Comparison of ENCODE assay signal across 8 mouse cellular contexts in genomic region chrX:73483484-73483810, GRCm38 (mm10). TPM values are rescaled to one million over a fixed set of nuclear protein-coding genes. Genes with fewer than 3 reads are reported as not detected.
DNase-seq lines count a peak whose midpoint lies in the region; ATAC-seq and TF ChIP-seq lines count a peak whose summit lies in the region.

Gene Bgn, plus strand, starts transcription at chrX:73483602.

- no peaks in the 10 kb centered on the region for H3K27me3 ChIP-seq in kidney, embryonic 14.5 days (ENCODE audit: control insufficient read depth, insufficient read depth, low read length)
- H3K27me3 ChIP-seq in lung, embryonic 16.5 days (ENCODE audit: control insufficient read depth, insufficient read depth, low read depth, low read length), result no peaks in the 10 kb centered on the region

- WGBS in kidney, embryonic 14.5 days, result 38% methylated on average over 14 of the region's 14 CpGs
- WGBS in lung, embryonic 16.5 days, result 24% methylated on average over 7 of the region's 14 CpGs

- peak within 1 kb of the TSS; percentile 24; the same call in 1 of the 2 replicates for H3K27ac ChIP-seq in kidney, embryonic 14.5 days (ENCODE audit: low read depth, low read length)
- peak within 1 kb of the TSS; percentile 83 for H3K27ac ChIP-seq in lung, embryonic 16.5 days (ENCODE audit: low read length)

- no peaks in the 10 kb centered on the region for H3K9me3 ChIP-seq in kidney, embryonic 14.5 days (ENCODE audit: control insufficient read depth, low read length)
- H3K9me3 ChIP-seq in lung, embryonic 16.5 days (ENCODE audit: control insufficient read depth, low read length), result no peaks in the 10 kb centered on the region

- TF ChIP-seq POLR2A in brain, embryonic 14.5 days (IDR thresholded peaks at IDR 0.05; ENCODE audit: borderline replicate concordance, extremely low read depth, insufficient read depth, insufficient read length, poor library complexity, severe bottlenecking), result no peak

- peak within 1 kb of the TSS; percentile 32; the same call in 1 of the 2 replicates for H3K9ac ChIP-seq in kidney, embryonic 14.5 days (ENCODE audit: low read depth, low read length)
- peak within 1 kb of the TSS; percentile 71 for H3K9ac ChIP-seq in lung, embryonic 16.5 days (ENCODE audit: low read length)

- no peaks in the 10 kb centered on the region for H3K36me3 ChIP-seq in kidney, embryonic 14.5 days (ENCODE audit: control insufficient read depth, insufficient read depth, low read length)
- no peaks in the 10 kb centered on the region for H3K36me3 ChIP-seq in lung, embryonic 16.5 days (ENCODE audit: control insufficient read depth, insufficient read depth, low read length)

- peak within 1 kb of the TSS; percentile 39 for H3K4me2 ChIP-seq in kidney, embryonic 14.5 days (replicated peaks; ENCODE audit: low read depth, low read length)
- H3K4me2 ChIP-seq in lung, embryonic 16.5 days (ENCODE audit: low read depth, low read length), result peak within 1 kb of the TSS; percentile 57

- TF ChIP-seq CTCF in brain, embryonic 14.5 days (IDR thresholded peaks at IDR 0.05; ENCODE audit: borderline replicate concordance, extremely low read depth, insufficient read depth, insufficient read length), result no peak

- H3K4me1 ChIP-seq in kidney, embryonic 14.5 days (ENCODE audit: control insufficient read depth, insufficient read depth, low read length), result no peaks in the 10 kb centered on the region
- H3K4me1 ChIP-seq in lung, embryonic 16.5 days (replicated peaks; ENCODE audit: control insufficient read depth, insufficient read depth, low read length), result peaks cover 21% of the 10 kb centered on the region

- H3K4me3 ChIP-seq in kidney, embryonic 14.5 days (ENCODE audit: low read length), result peak within 1 kb of the TSS; percentile 36
- peak within 1 kb of the TSS; percentile 55 for H3K4me3 ChIP-seq in lung, embryonic 16.5 days (ENCODE audit: low read length)

- ATAC-seq in kidney, embryonic 14.5 days (ENCODE audit: low FRiP score, low TSS enrichment), result 0 out of 2 replicates have a peak, but pooled peaks have one; percentile 66
- ATAC-seq in lung, embryonic 16.5 days (ENCODE audit: low read depth), result peak; percentile 75

- DNase-seq in kidney, adult 18-20 months, result no peak
- no peak for DNase-seq in brain, embryonic 14.5 days (ENCODE audit: low read depth)
- DNase-seq in heart, adult 8-10 months (ENCODE audit: low spot score), result no peak
- peak; percentile 41 for DNase-seq in kidney, postnatal 14 days
- DNase-seq in right cerebral cortex, adult 18-20 months, result no peak
- no peak for DNase-seq in thymus, postnatal 36 days

RNA-seq across cellular contexts. Expression of gene Bgn, which starts in this region (rescaled TPM):
- polyA plus RNA-seq in kidney, embryonic 14.5 days (2014; fragmentation: Nextera tagmentation; extraction: Ambion mirVana), result 62.5 and 84.0 TPM in 2 replicates
- 39.3 and 83.1 TPM in 2 replicates for polyA plus RNA-seq in brain, embryonic 14.5 days (2012; rRNA removed)
- total RNA-seq in heart, adult 8-10 months (2022), result 100 to 1,000 TPM; 152 to 198 (median 182) TPM
- polyA plus RNA-seq in lung, embryonic 16.5 days (2015; fragmentation: Nextera tagmentation; extraction: Ambion mirVana), result 206 and 225 TPM in 2 replicates
